Mouse (Mus musculus): ENCODE data around the gene Dnaic2.

- TF ChIP-seq CTCF (IDR thresholded peaks at IDR 0.05; ENCODE audit: borderline replicate concordance, insufficient read depth, low read depth, low read length) (no peak), POLR2A (IDR thresholded peaks at IDR 0.05; ENCODE audit: borderline replicate concordance, insufficient read depth, low read length) (no peak)
Measured at GRCm38 (mm10) chr11:114802540-114803267, 75.5 kb downstream of the Dnaic2 start.

All from cerebellum, adult 2 months (tissue).